Mouse (Mus musculus) left cerebral cortex, adult 2 months (tissue): Measurements from ENCODE around the gene Egfl8. TPM values are rescaled to one million over a fixed set of nuclear protein-coding genes. Genes with fewer than 3 reads are reported as not detected.

ENCODE experiments used
- DNase-seq, 2 experiments: peaks; one replicate each; pipeline ENCODE4 v3.0.0; 2021 to 2022; ENCODE audit warnings: low spot score in 2 of 2, mixed read lengths in 1 of 2; ENCODE audit errors: extremely low spot score in 1 of 2
- H3K27ac ChIP-seq: fragments of 200-600 bp; 2 replicates; pipeline ENCODE4 v1.8.1; 2022
- H3K4me3 ChIP-seq: fragments of 200-600 bp; 2 replicates; pipeline ENCODE4 v1.8.1; 2022
- CTCF ChIP-seq: fragments of 200-600 bp; IDR thresholded peaks from 2 replicates; pipeline ENCODE4 v1.8.1; 2022; ENCODE audit warnings: antibody characterized with exemption, mild to moderate bottlenecking, moderate library complexity
- intact Hi-C: fragments of 180-260 bp; cut with DNase I; formaldehyde crosslinking; loops from one replicate; pipeline ENCODE4 v1.15.1; 2025
- total RNA-seq, 2 experiments: library from RNA; stranded (reverse); gene quantifications; 2 replicates each; pipeline ENCODE4 v1.2.3; 2021

The Egfl8 gene
- total RNA-seq, 2 experiments from 2014 or later = 2.9 to 3.5 TPM

GRCm38 (mm10) chr17:34656666-34657065 is 40.9 kb upstream of the Egfl8 start:
- intact Hi-C loops = no loop called here
- no peak overlapping the region for H3K4me3 ChIP-seq
- no peak overlapping the region for H3K27ac ChIP-seq
- no peak for DNase-seq
- TF ChIP-seq CTCF = no peak

GRCm38 (mm10) chr17:34655581-34655991 is 39.8 kb upstream of the Egfl8 start:
- H3K4me3 ChIP-seq = no peak overlapping the region
- DNase-seq = no peak
- intact Hi-C loops = no loop called here
- H3K27ac ChIP-seq = peak overlapping the region; percentile 58; the same call in 1 of the 2 replicates
- peak; percentile 16; the same call in 1 of the 2 replicates for TF ChIP-seq CTCF

- Histone ChIP-seq H3K27ac (peak overlapping the region; percentile 28; the same call in 1 of the 2 replicates), H3K4me3 (no peak overlapping the region)
- no peak for TF ChIP-seq CTCF
- no peak for DNase-seq
- intact Hi-C loops = no loop called here
These were observed 39.4 kb upstream of the Egfl8 start for GRCm38 (mm10) chr17:34655160-34655559.

DNA sequence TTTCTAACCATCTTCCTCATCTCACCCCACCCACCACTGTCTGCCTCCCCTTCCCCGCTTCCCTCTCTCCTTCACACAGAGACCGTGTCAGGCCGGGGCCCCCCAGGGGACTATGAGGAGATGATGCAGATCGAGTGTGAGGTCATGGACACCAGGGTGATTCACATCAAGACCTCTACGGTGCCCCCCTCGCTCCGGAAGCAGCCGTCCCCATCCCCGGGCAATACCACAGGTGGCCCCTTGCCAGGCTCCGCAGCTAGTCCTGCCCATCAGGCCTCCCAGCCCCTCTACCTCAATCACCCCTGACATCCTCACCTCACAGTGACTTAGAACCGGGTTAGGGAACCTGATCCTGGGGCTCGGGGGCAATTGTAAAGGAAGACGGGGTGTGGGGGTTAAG is 38.6 kb upstream of the Egfl8 start:
- intact Hi-C loops = loop anchor here (1.0 to 5.0 kb wide), 3 partner anchors 59 to 238 kb away; no protein-coding TSS in a partner anchor
- Histone ChIP-seq H3K27ac (no peak overlapping the region), H3K4me3 (no peak overlapping the region)
- no peak for TF ChIP-seq CTCF
- DNase-seq = no peak

DNA sequence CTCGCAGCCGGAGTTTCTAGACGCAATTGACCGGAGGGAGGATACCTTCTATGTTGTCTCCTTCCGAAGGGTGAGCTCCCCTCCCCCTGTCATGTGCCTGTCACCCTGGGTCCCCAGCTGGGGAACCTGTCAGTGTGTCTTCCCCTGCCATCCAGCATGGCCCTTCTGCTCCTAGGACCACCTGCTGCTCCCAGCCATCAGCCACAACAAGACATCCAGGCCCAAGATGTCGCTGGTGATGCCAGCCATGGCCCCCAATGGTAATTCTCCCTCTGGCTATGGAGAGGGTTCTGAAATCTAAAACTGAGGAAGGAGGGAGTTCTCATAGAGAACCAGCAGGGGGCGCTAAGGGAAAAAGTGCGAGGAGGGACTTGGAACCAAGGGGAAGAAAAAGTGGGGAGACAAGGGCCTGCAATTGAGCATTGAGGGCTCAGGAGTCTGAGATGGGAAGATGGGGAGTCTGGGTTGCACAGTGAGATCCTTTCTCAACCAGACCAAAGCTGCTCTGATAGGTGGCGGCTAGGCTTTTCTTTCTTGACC is 38.0 kb upstream of the Egfl8 start:
- DNase-seq = peak in 1 of 2 experiments; percentile 72
- intact Hi-C loops = loop anchor here (1.0 to 5.0 kb wide), 3 partner anchors 59 to 238 kb away; no protein-coding TSS in a partner anchor
- TF ChIP-seq CTCF = peak; percentile 88

GRCm38 (mm10) chr17:34652985-34653384 is 37.2 kb upstream of the Egfl8 start:
- intact Hi-C loops = loop anchor here (5.0 kb wide), 2 partner anchors 159 to 239 kb away; no protein-coding TSS in a partner anchor
- no peak for DNase-seq
- Histone ChIP-seq H3K4me3 (no peak overlapping the region), H3K27ac (no peak overlapping the region; the same call in 1 of the 2 replicates)
- TF ChIP-seq CTCF = no peak

More for the DNA sequence above, 38.0 kb upstream of the Egfl8 start:
- no peak overlapping the region for H3K27ac ChIP-seq
- no peak overlapping the region for H3K4me3 ChIP-seq

- Histone ChIP-seq H3K4me3 (no peak overlapping the region), H3K27ac (peak overlapping the region; percentile 29; the same call in 1 of the 2 replicates)
- no peak for DNase-seq
- intact Hi-C loops = loop anchor here (5.0 kb wide), 2 partner anchors 160 to 240 kb away; no protein-coding TSS in a partner anchor
- no peak for TF ChIP-seq CTCF
These were observed 36.8 kb upstream of the Egfl8 start for GRCm38 (mm10) chr17:34652546-34652945.

GRCm38 (mm10) chr17:34651507-34652221 is 35.9 kb upstream of the Egfl8 start:
- peak overlapping the region; percentile 29 for H3K27ac ChIP-seq
- no peak overlapping the region for H3K4me3 ChIP-seq
- DNase-seq = no peak
- intact Hi-C loops = loop anchor here (5.0 kb wide), 2 partner anchors 161 to 241 kb away; no protein-coding TSS in a partner anchor
- TF ChIP-seq CTCF = peak; percentile 53

GRCm38 (mm10) chr17:34650781-34651180 is 35.0 kb upstream of the Egfl8 start:
- no peak for TF ChIP-seq CTCF
- H3K27ac ChIP-seq = no peak overlapping the region
- H3K4me3 ChIP-seq = no peak overlapping the region
- intact Hi-C loops = loop anchor here (5.0 kb wide), 2 partner anchors 162 to 242 kb away; no protein-coding TSS in a partner anchor
- no peak for DNase-seq

- H3K4me3 ChIP-seq = no peak overlapping the region
- H3K27ac ChIP-seq = no peak overlapping the region
- no peak for DNase-seq
- intact Hi-C loops = no loop called here
- TF ChIP-seq CTCF = no peak
These were observed 33.5 kb upstream of the Egfl8 start for GRCm38 (mm10) chr17:34649106-34649864.

- Histone ChIP-seq H3K27ac (no peak overlapping the region), H3K4me3 (peak overlapping the region; percentile 73)
- no peak for TF ChIP-seq CTCF
- intact Hi-C loops = no loop called here
- DNase-seq = no peak
These were observed 32.5 kb upstream of the Egfl8 start for GRCm38 (mm10) chr17:34648141-34648890.
